In the genomic region with DNA sequence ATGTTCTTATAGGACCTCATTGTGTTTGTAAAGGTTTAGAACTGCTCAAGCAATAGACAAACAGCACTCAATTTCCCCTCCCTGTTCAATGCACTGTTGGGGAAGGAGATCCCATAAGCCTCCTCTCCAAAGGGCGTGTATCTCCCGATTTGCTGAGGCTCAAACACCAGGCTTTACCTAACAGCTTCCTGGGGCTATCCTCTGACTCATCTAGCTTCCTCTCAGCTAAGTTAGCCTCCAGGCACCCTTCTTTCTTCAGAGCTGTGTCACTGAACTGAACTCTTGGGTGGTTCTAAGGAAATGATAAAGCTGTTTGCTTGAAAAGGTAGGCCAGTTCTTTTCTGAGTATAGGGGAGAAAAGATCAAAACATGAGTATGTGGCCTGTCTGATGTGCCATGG, we compare ENCODE assay signal across 22 mouse cellular contexts.
"Had no signal": no experiment of that assay in that cellular context is flagged by ENCODE, and none has a peak within 500 bp of the region (broad histone marks: within the 10 kb centered on the region; RNA-seq: fewer than 3 reads in every experiment).

No protein-coding gene starts in this region.

- H3K27ac ChIP-seq: kidney, postnatal 0 days; left cerebral cortex, adult 2 months; limb, embryonic 12.5 days; limb, embryonic 15.5 days; liver, embryonic 14.5 days; midbrain, embryonic 12.5 days; midbrain, embryonic 15.5 days; neural tube, embryonic 12.5 days; neural tube, embryonic 15.5 days; stomach, embryonic 15.5 days had no signal

- H3K9me3 ChIP-seq: limb, embryonic 12.5 days; limb, embryonic 15.5 days; midbrain, embryonic 12.5 days; midbrain, embryonic 15.5 days; neural tube, embryonic 12.5 days; stomach, embryonic 15.5 days had no signal

- ATAC-seq: liver, postnatal 0 days; midbrain, embryonic 15.5 days had no signal

- DNase-seq: kidney, adult 2 months; kidney, postnatal 36 days; layer of hippocampus, postnatal 36 days; left cerebral cortex, postnatal 4 days; liver, postnatal 0 days; lung, embryonic 14.5 days; lung, postnatal 10 days; lung, postnatal 36 days; right cerebral cortex, postnatal 25 days; spleen, adult 18-20 months; thymus, postnatal 25 days had no signal

- H3K4me2 ChIP-seq: limb, embryonic 12.5 days; limb, embryonic 15.5 days; liver, embryonic 11.5 days; lung, embryonic 14.5 days; midbrain, embryonic 12.5 days; midbrain, embryonic 15.5 days; neural tube, embryonic 12.5 days; neural tube, embryonic 15.5 days; stomach, embryonic 15.5 days had no signal

- H3K27me3 ChIP-seq: limb, embryonic 12.5 days; limb, embryonic 15.5 days; midbrain, embryonic 12.5 days; midbrain, embryonic 15.5 days; neural tube, embryonic 12.5 days; neural tube, embryonic 15.5 days; stomach, embryonic 15.5 days had no signal

- H3K4me1 ChIP-seq: limb, embryonic 12.5 days; limb, embryonic 15.5 days; midbrain, embryonic 12.5 days; midbrain, embryonic 15.5 days; neural tube, embryonic 12.5 days; neural tube, embryonic 15.5 days; stomach, embryonic 15.5 days had no signal

- H3K4me3 ChIP-seq: left cerebral cortex, adult 2 months; limb, embryonic 12.5 days; limb, embryonic 15.5 days; midbrain, embryonic 12.5 days; midbrain, embryonic 15.5 days; neural tube, embryonic 12.5 days; neural tube, embryonic 15.5 days; stomach, embryonic 15.5 days had no signal

- H3K36me3 ChIP-seq: limb, embryonic 12.5 days; limb, embryonic 15.5 days; midbrain, embryonic 12.5 days; midbrain, embryonic 15.5 days; neural tube, embryonic 12.5 days; neural tube, embryonic 15.5 days; stomach, embryonic 15.5 days had no signal

- H3K9ac ChIP-seq: limb, embryonic 12.5 days; limb, embryonic 15.5 days; liver, embryonic 14.5 days; liver, postnatal 0 days; lung, embryonic 14.5 days; midbrain, embryonic 12.5 days; midbrain, embryonic 15.5 days; neural tube, embryonic 12.5 days; neural tube, embryonic 15.5 days; stomach, embryonic 15.5 days had no signal
